8 mouse cellular contexts compared by ENCODE assay signal in genomic region chr7:24901842-24902241, GRCm38 (mm10). TPM values are rescaled to one million over a fixed set of nuclear protein-coding genes. Genes with fewer than 3 reads are reported as not detected.
DNase-seq lines count a peak whose midpoint lies in the region; ATAC-seq lines count a peak whose summit lies in the region.

No protein-coding gene starts in this region.

- intact Hi-C loops in left cerebral cortex, postnatal 4 days (cut with DNase I) = no loop called here

- no peak for DNase-seq in hindbrain, embryonic 10.5 days (ENCODE audit: low spot score)
- DNase-seq in hindbrain, embryonic 14.5 days (ENCODE audit: low spot score) = no peak
- DNase-seq in CD4-positive helper T cell, adult 2 months (ENCODE audit: low read depth, low spot score) = peak; percentile 81
- no peak for DNase-seq in embryonic facial prominence, embryonic 14.5 days (ENCODE audit: low spot score)
- DNase-seq in lung, postnatal 25 days (ENCODE audit: low spot score) = peak; percentile 40
- DNase-seq in left cerebral cortex, postnatal 4 days = no peak
- no peak for DNase-seq in layer of hippocampus, postnatal 14 days (ENCODE audit: low spot score in 2 of 2)
- no peak for DNase-seq in adrenal gland, adult 8-10 months

- no peak overlapping the region for H3K9ac ChIP-seq in hindbrain, embryonic 14.5 days
- peak overlapping the region; percentile 89 for H3K9ac ChIP-seq in embryonic facial prominence, embryonic 14.5 days (ENCODE audit: low read depth, low read length)

- no peak overlapping the region for H3K4me2 ChIP-seq in hindbrain, embryonic 14.5 days (replicated peaks)
- H3K4me2 ChIP-seq in embryonic facial prominence, embryonic 14.5 days (ENCODE audit: low read depth, low read length) = peak overlapping the region; percentile 68

- no peak for ATAC-seq in hindbrain, embryonic 14.5 days (ENCODE audit: low FRiP score)
- no peak for ATAC-seq in embryonic facial prominence, embryonic 14.5 days (ENCODE audit: low read depth)

- peak overlapping the region; percentile 40; the same call in 1 of the 2 replicates for H3K27ac ChIP-seq in hindbrain, embryonic 10.5 days
- no peak overlapping the region for H3K27ac ChIP-seq in hindbrain, embryonic 14.5 days
- peak overlapping the region; percentile 79; the same call in 1 of the 2 replicates for H3K27ac ChIP-seq in embryonic facial prominence, embryonic 14.5 days (replicated peaks; ENCODE audit: low read depth, low read length)

- H3K27me3 ChIP-seq in hindbrain, embryonic 10.5 days (ENCODE audit: insufficient read depth, poor library complexity, severe bottlenecking) = no peaks in the 10 kb centered on the region
- H3K27me3 ChIP-seq in hindbrain, embryonic 14.5 days (ENCODE audit: control insufficient read depth, insufficient read depth, low read length) = no peaks in the 10 kb centered on the region
- H3K27me3 ChIP-seq in embryonic facial prominence, embryonic 14.5 days (replicated peaks; ENCODE audit: control insufficient read depth, insufficient read depth, low read length) = no peaks in the 10 kb centered on the region

- peaks cover 50% of the 10 kb centered on the region for H3K4me1 ChIP-seq in hindbrain, embryonic 10.5 days (replicated peaks)
- peaks cover 23% of the 10 kb centered on the region for H3K4me1 ChIP-seq in hindbrain, embryonic 14.5 days (replicated peaks; ENCODE audit: control insufficient read depth, insufficient read depth, low read length)
- peaks cover 20% of the 10 kb centered on the region for H3K4me1 ChIP-seq in embryonic facial prominence, embryonic 14.5 days (ENCODE audit: control insufficient read depth, insufficient read depth, low read length)

- H3K9me3 ChIP-seq in hindbrain, embryonic 10.5 days = no peaks in the 10 kb centered on the region
- no peaks in the 10 kb centered on the region for H3K9me3 ChIP-seq in hindbrain, embryonic 14.5 days (ENCODE audit: control insufficient read depth, low read length)
- no peaks in the 10 kb centered on the region for H3K9me3 ChIP-seq in embryonic facial prominence, embryonic 14.5 days (ENCODE audit: control insufficient read depth, low read length)

- peak overlapping the region; percentile 76; the same call in 1 of the 2 replicates for H3K4me3 ChIP-seq in hindbrain, embryonic 10.5 days
- no peak overlapping the region for H3K4me3 ChIP-seq in hindbrain, embryonic 14.5 days (replicated peaks; ENCODE audit: low read length)
- H3K4me3 ChIP-seq in embryonic facial prominence, embryonic 14.5 days (ENCODE audit: low read depth, low read length) = peak overlapping the region; percentile 78

- 83% methylated on average over 1 of the region's 1 CpGs for WGBS in hindbrain, embryonic 10.5 days
- WGBS in hindbrain, embryonic 14.5 days = 87% methylated on average over 1 of the region's 1 CpGs
- 63% methylated on average over 1 of the region's 1 CpGs for WGBS in embryonic facial prominence, embryonic 14.5 days

- no peaks in the 10 kb centered on the region for H3K36me3 ChIP-seq in hindbrain, embryonic 10.5 days
- no peaks in the 10 kb centered on the region for H3K36me3 ChIP-seq in hindbrain, embryonic 14.5 days (replicated peaks; ENCODE audit: control insufficient read depth, insufficient read depth)
- no peaks in the 10 kb centered on the region; the same call in 1 of the 2 replicates for H3K36me3 ChIP-seq in embryonic facial prominence, embryonic 14.5 days (ENCODE audit: control insufficient read depth, insufficient read depth, low read length)

RNA-seq across cellular contexts. Expression of gene Arhgef1, which starts 0.9 kb away (rescaled TPM):
- 72.4 and 76.0 TPM in 2 replicates for polyA plus RNA-seq in hindbrain, embryonic 10.5 days (2016; fragmentation: Nextera tagmentation; extraction: Ambion mirVana)
- polyA plus RNA-seq in hindbrain, embryonic 14.5 days (2014; fragmentation: Nextera tagmentation; extraction: Ambion mirVana) = 58.4 and 58.6 TPM in 2 replicates
- polyA plus RNA-seq in embryonic facial prominence, embryonic 14.5 days (2014; fragmentation: Nextera tagmentation; extraction: Ambion mirVana) = 86.7 and 89.3 TPM in 2 replicates
- total RNA-seq in left cerebral cortex, postnatal 4 days (2021) = 100 to 1,000 TPM; 143 to 147 TPM
- total RNA-seq in layer of hippocampus, postnatal 14 days (2021) = 10 to 100 TPM; 78.2 to 82.2 TPM
- total RNA-seq in adrenal gland, adult 8-10 months (2022) = 100 to 1,000 TPM in 2 of 4 experiments, 10 to 100 TPM in 2; 70.6 to 172 (median 113) TPM

RNA-seq across cellular contexts. Expression of gene Cd79a, which starts 4.7 kb away (rescaled TPM):
- polyA plus RNA-seq in hindbrain, embryonic 10.5 days (2016; fragmentation: Nextera tagmentation; extraction: Ambion mirVana) = 0.13 and 0.29 TPM in 2 replicates
- 0.13 and 0.33 TPM in 2 replicates for polyA plus RNA-seq in hindbrain, embryonic 14.5 days (2014; fragmentation: Nextera tagmentation; extraction: Ambion mirVana)
- polyA plus RNA-seq in embryonic facial prominence, embryonic 14.5 days (2014; fragmentation: Nextera tagmentation; extraction: Ambion mirVana) = 0.35 and 0.60 TPM in 2 replicates
- under 1 TPM; 0.24 to 0.52 TPM for total RNA-seq in left cerebral cortex, postnatal 4 days (2021)
- under 1 TPM; 0.37 to 0.43 TPM for total RNA-seq in layer of hippocampus, postnatal 14 days (2021)
- total RNA-seq in adrenal gland, adult 8-10 months (2022) = 1 to 10 TPM in 2 of 4 experiments, under 1 TPM in 2; 0.44 to 2.1 (median 1.2) TPM

RNA-seq across cellular contexts. Expression of gene Rps19, which starts 17.7 kb away (rescaled TPM):
- 1,985 and 2,165 TPM in 2 replicates for polyA plus RNA-seq in hindbrain, embryonic 10.5 days (2016; fragmentation: Nextera tagmentation; extraction: Ambion mirVana)
- 1,197 and 1,586 TPM in 2 replicates for polyA plus RNA-seq in hindbrain, embryonic 14.5 days (2014; fragmentation: Nextera tagmentation; extraction: Ambion mirVana)
- 3,017 and 3,062 TPM in 2 replicates for polyA plus RNA-seq in embryonic facial prominence, embryonic 14.5 days (2014; fragmentation: Nextera tagmentation; extraction: Ambion mirVana)
- 1,000 to 10,000 TPM in 1 of 2 experiments, 100 to 1,000 TPM in 1; 915 to 1,028 TPM for total RNA-seq in left cerebral cortex, postnatal 4 days (2021)
- 100 to 1,000 TPM; 452 TPM for total RNA-seq in layer of hippocampus, postnatal 14 days (2021)
- 1,000 to 10,000 TPM in 3 of 4 experiments, 100 to 1,000 TPM in 1; 823 to 1,088 (median 1,017) TPM for total RNA-seq in adrenal gland, adult 8-10 months (2022)

RNA-seq across cellular contexts. Expression of gene Dmrtc2, which starts 32.0 kb away (rescaled TPM):
- polyA plus RNA-seq in hindbrain, embryonic 10.5 days (2016; fragmentation: Nextera tagmentation; extraction: Ambion mirVana) = not detected in 2 replicates
- 0.16 and 0.17 TPM in 2 replicates for polyA plus RNA-seq in hindbrain, embryonic 14.5 days (2014; fragmentation: Nextera tagmentation; extraction: Ambion mirVana)
- polyA plus RNA-seq in embryonic facial prominence, embryonic 14.5 days (2014; fragmentation: Nextera tagmentation; extraction: Ambion mirVana) = not detected in 2 replicates
- total RNA-seq in left cerebral cortex, postnatal 4 days (2021) = not detected
- total RNA-seq in layer of hippocampus, postnatal 14 days (2021) = not detected
- total RNA-seq in adrenal gland, adult 8-10 months (2022) = not detected

RNA-seq across cellular contexts. Expression of gene Lypd4, which starts 32.1 kb away (rescaled TPM):
- polyA plus RNA-seq in hindbrain, embryonic 10.5 days (2016; fragmentation: Nextera tagmentation; extraction: Ambion mirVana) = not detected in 2 replicates
- polyA plus RNA-seq in hindbrain, embryonic 14.5 days (2014; fragmentation: Nextera tagmentation; extraction: Ambion mirVana) = 0.27 TPM in 1 of 2 replicates, not detected in the other
- polyA plus RNA-seq in embryonic facial prominence, embryonic 14.5 days (2014; fragmentation: Nextera tagmentation; extraction: Ambion mirVana) = not detected in 2 replicates
- not detected for total RNA-seq in left cerebral cortex, postnatal 4 days (2021)
- not detected for total RNA-seq in layer of hippocampus, postnatal 14 days (2021)
- not detected for total RNA-seq in adrenal gland, adult 8-10 months (2022)

Comparison
In these comparisons a context has a peak if more than half of its experiments do, and no peak if none do; other contexts are left out.
1. DNase-seq: peak in CD4-positive helper T cell, adult 2 months (single experiment) and lung, postnatal 25 days (single experiment); none in hindbrain, embryonic 10.5 days (single experiment), hindbrain, embryonic 14.5 days (single experiment), embryonic facial prominence, embryonic 14.5 days (single experiment), left cerebral cortex, postnatal 4 days (single experiment), layer of hippocampus, postnatal 14 days (0 of 2) and adrenal gland, adult 8-10 months (single experiment).